Mouse (Mus musculus) kidney, postnatal 0 days (tissue): ENCODE data around the gene Amz1. TPM values are rescaled to one million over a fixed set of nuclear protein-coding genes. Genes with fewer than 3 reads are reported as not detected.
A peak's percentile ranks its signal among the peaks of the same experiment; 100 is the strongest.

Source experiments
- ATAC-seq: fragments of 200-750 bp; cut with Nextera tagmentation; replicated peaks from 2 replicates; pipeline ENCODE4 v1.8.0; 2017; ENCODE audit warnings: low read depth, moderate number of reproducible peaks, moderate TSS enrichment, moderate library complexity; ENCODE audit not compliant: low FRiP score
- DNase-seq: peaks from one replicate; pipeline ENCODE4 v3.0.0-alpha.2; 2016; ENCODE audit warnings: low spot score
- H3K27ac ChIP-seq: fragments of 300-500 bp; sonication (generic); 2 replicates; pipeline ENCODE4 v1.5.1; 2014; ENCODE audit warnings: mild to moderate bottlenecking
- H3K27me3 ChIP-seq: fragments of 300-500 bp; sonication (generic); 2 replicates; pipeline ENCODE4 v1.6.1; 2014; ENCODE audit warnings: low read length, mixed read lengths; ENCODE audit not compliant: insufficient read depth
- H3K36me3 ChIP-seq: fragments of 300-500 bp; sonication (generic); 2 replicates; pipeline ENCODE4 v1.6.1; 2014; ENCODE audit warnings: low read length, mixed read lengths; ENCODE audit not compliant: insufficient read depth
- H3K4me1 ChIP-seq: fragments of 300-500 bp; sonication (generic); replicated peaks from 2 replicates; pipeline ENCODE4 v1.6.1; 2014; ENCODE audit warnings: antibody characterized with exemption, low read length, mixed read lengths; ENCODE audit not compliant: insufficient read depth
- H3K4me2 ChIP-seq: fragments of 300-500 bp; sonication (generic); 2 replicates; pipeline ENCODE4 v1.6.1; 2014; ENCODE audit warnings: mild to moderate bottlenecking, low read length, moderate library complexity, mixed read lengths
- H3K4me3 ChIP-seq: fragments of 300-500 bp; sonication (generic); replicated peaks from 2 replicates; pipeline ENCODE4 v1.5.1; 2014; ENCODE audit warnings: low read depth, low read length
- H3K9ac ChIP-seq: fragments of 300-500 bp; sonication (generic); 2 replicates; pipeline ENCODE4 v1.6.1; 2014; ENCODE audit warnings: low read depth, low read length
- H3K9me3 ChIP-seq: fragments of 300-500 bp; sonication (generic); replicated peaks from 2 replicates; pipeline ENCODE4 v1.6.1; 2016; ENCODE audit warnings: low read length, inconsistent platforms, mixed read lengths
- CTCF ChIP-seq: IDR thresholded peaks from 2 replicates; pipeline ENCODE4 v1.5.1; 2016; ENCODE audit warnings: antibody characterized with exemption, low read depth, mild to moderate bottlenecking, moderate library complexity
- WGBS: fragments of 180-500 bp; shearing (Covaris S2); extraction: QIAGEN DNeasy Blood & Tissue Kit; methylation state at CpG from one replicate; pipeline ENCODE4 v1.1.7; 2014; 5-methylcytosine and 5-hydroxymethylcytosine counted together
- polyA plus RNA-seq: library from polyadenylated mRNA; unstranded; fragments of >200 nt; fragmentation: Nextera tagmentation; extraction: Ambion mirVana; gene quantifications from 2 replicates; pipeline ENCODE4 v1.2.1, GENCODE M21; 2015

Gene Amz1
- polyA plus RNA-seq, 1 experiment from 2014 or later: 1.8 TPM

DNA sequence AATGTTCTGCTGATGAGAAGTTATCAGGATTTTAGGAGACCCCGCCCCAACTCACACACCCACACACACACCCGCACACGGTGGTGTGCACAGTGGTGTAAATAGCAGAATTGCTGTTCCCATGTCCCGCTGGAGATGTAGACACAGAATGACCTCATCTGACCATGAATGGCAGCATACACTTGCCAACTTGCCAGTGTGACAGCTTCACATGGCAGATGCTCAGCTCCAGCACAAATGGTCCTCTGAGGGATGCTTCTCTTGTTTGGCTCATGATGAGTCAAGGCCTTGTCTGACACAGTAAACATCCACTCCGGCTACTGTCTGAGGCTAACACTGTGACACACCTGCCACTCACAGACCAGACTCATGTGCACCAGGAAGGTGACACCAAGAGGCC is 44.4 kb downstream of the Amz1 start:
- 0 out of 2 replicates have a peak, but pooled peaks have one; percentile 12 for ATAC-seq
- no peak for DNase-seq
- Histone ChIP-seq H3K36me3 (no peaks in the 10 kb centered on the region), H3K9me3 (no peaks in the 10 kb centered on the region), H3K27me3 (no peaks in the 10 kb centered on the region), H3K4me2 (0 out of 2 replicates have a peak overlapping the region, but pooled peaks have one; percentile 26), H3K9ac (no peak overlapping the region), H3K4me3 (no peak overlapping the region), H3K4me1 (peaks cover 35% of the 10 kb centered on the region), H3K27ac (peak overlapping the region; percentile 92)
- 50% methylated on average over 5 of the region's 5 CpGs for WGBS
- TF ChIP-seq CTCF: no peak

DNA sequence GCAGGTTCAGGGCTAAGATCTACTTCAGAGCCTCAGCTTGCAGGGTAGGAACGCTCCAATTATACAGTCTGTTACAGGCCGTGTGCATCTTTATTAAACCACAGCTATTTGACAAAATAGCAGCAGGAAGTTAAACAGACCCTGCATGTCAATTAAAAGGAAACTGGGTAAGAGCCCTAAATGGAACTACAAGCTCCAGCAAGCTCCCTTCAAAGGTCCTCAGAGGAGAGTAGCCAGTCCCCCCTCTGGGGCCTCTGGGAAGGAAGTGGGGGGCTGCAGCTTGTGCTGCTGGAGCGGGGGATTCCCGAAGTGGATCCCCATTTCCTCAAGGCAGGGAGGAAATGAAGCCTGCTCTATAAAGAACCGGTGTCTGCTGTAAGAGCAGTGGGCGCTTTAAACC is 47.7 kb downstream of the Amz1 start:
- no peaks in the 10 kb centered on the region for H3K27me3 ChIP-seq
- DNase-seq (peak; percentile 77), ATAC-seq (no peak)
- H3K4me2 ChIP-seq: no peak overlapping the region
- H3K9ac ChIP-seq: 0 out of 2 replicates have a peak overlapping the region, but pooled peaks have one; percentile 23
- peak overlapping the region; percentile 66 for H3K27ac ChIP-seq
- peaks cover 33% of the 10 kb centered on the region for H3K4me1 ChIP-seq
- 0 out of 2 replicates have a peak, but pooled peaks cover 11% of the 10 kb centered on the region for H3K36me3 ChIP-seq
- no peak overlapping the region for H3K4me3 ChIP-seq
- no peaks in the 10 kb centered on the region for H3K9me3 ChIP-seq
- WGBS: 23% methylated on average over 6 of the region's 6 CpGs
- TF ChIP-seq CTCF: no peak

DNA sequence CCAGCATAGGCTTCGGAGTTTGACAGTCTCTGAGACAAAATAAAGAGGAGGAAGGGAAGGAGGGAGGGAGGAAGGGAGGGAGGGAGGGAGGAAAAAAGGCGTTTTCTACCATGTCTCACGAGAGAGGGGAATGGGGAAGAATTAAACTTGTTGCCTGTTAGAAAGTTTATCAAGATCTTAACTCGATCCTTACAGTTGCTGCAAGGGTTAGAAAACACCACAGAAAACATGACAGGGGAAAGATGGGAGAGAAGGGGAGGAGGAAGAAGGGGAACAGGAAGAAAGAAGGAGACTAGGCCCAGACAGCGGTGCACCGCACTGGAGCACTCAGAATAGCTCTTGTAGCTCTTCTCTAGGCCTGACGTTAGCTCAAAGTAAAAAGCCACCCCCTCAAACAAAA is 48.2 kb downstream of the Amz1 start:
- no peak for ATAC-seq
- Histone ChIP-seq H3K9ac (no peak overlapping the region), H3K4me1 (peaks cover 30% of the 10 kb centered on the region)

DNA sequence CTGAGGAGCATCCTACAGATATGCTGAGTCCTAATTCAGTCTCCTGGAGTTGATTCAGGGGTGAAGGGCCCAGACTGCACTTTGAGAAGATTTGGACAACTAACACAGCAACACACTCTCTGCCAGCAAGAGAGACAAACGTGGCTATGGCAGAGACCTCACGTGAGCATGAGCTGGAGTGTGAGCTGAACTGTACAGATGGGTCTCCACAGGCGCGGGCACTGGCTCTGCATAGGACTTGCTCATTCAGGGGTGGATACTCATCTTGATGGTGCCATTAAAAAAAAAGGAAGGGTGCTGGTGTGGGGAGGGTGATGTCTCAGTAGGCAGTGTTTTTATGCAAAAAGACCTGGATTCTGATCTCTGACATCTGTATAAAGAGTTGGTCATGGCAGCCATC is 51.2 kb downstream of the Amz1 start:
- Histone ChIP-seq H3K4me2 (no peak overlapping the region), H3K9me3 (no peaks in the 10 kb centered on the region), H3K27ac (no peak overlapping the region), H3K27me3 (no peaks in the 10 kb centered on the region), H3K36me3 (peaks cover 30% of the 10 kb centered on the region; the same call in 1 of the 2 replicates), H3K4me1 (peaks cover 12% of the 10 kb centered on the region; the same call in 1 of the 2 replicates), H3K9ac (no peak overlapping the region), H3K4me3 (no peak overlapping the region)
- 93% methylated on average over 4 of the region's 4 CpGs for WGBS
- ATAC-seq (no peak), DNase-seq (no peak)
- TF ChIP-seq CTCF: no peak

More for the DNA sequence above, 48.2 kb downstream of the Amz1 start:
- Histone ChIP-seq H3K27ac (peak overlapping the region; percentile 66), H3K9me3 (no peaks in the 10 kb centered on the region), H3K36me3 (0 out of 2 replicates have a peak, but pooled peaks cover 11% of the 10 kb centered on the region), H3K27me3 (no peaks in the 10 kb centered on the region), H3K4me2 (no peak overlapping the region), H3K4me3 (no peak overlapping the region)
- 42% methylated on average over 7 of the region's 7 CpGs for WGBS
- TF ChIP-seq CTCF: no peak
- peak; percentile 18 for DNase-seq

DNA sequence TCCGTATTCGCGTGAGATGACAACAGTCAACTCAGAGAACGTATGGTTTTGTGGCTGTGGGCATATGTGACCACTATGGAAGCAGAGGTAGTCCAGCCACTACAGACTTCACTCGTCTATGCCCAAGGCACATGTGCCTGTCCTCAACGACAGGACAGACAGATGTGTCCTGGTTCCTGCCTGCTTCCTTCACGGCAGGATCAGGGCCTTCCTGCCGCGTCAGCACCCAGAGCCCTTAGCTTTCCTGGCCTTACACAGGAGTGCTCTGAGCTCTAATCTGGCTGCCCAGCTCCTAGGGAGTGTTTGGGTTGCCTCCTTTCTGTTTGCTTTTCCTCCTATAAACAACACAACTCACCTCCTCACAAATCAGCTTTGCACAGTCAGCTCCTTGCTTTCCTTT is 53.0 kb downstream of the Amz1 start:
- Histone ChIP-seq H3K4me3 (no peak overlapping the region), H3K27me3 (no peaks in the 10 kb centered on the region), H3K27ac (no peak overlapping the region), H3K36me3 (peaks cover 39% of the 10 kb centered on the region), H3K4me2 (no peak overlapping the region), H3K9me3 (no peaks in the 10 kb centered on the region), H3K9ac (no peak overlapping the region), H3K4me1 (peaks cover 3% of the 10 kb centered on the region; the same call in 1 of the 2 replicates)
- TF ChIP-seq CTCF: no peak
- 52% methylated on average over 9 of the region's 9 CpGs for WGBS
- no peak for ATAC-seq
- no peak for DNase-seq

DNA sequence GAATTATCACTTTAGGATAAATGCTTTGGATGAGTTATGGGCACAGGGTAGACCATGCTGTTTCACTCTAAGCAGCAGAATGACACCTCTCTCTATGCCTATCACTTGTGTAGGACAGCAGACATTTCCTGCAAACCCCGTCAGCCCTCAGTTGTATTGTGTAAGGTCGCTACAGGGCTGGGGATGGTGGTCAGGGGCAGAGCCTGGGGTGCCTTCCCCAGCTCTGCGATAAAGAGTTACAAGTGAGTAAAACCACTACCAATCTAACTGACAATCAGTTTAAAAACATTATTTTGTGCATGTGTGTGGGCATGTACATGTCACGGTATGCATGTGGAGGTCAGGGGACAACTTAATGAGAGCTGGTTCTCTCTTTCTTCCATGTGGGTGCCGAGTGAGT is 57.2 kb downstream of the Amz1 start:
- TF ChIP-seq CTCF: no peak
- Histone ChIP-seq H3K4me2 (no peak overlapping the region), H3K27me3 (no peaks in the 10 kb centered on the region), H3K27ac (no peak overlapping the region), H3K36me3 (peaks cover 53% of the 10 kb centered on the region), H3K9me3 (no peaks in the 10 kb centered on the region), H3K9ac (no peak overlapping the region), H3K4me1 (no peaks in the 10 kb centered on the region; the same call in 1 of the 2 replicates), H3K4me3 (no peak overlapping the region)
- 92% methylated on average over 5 of the region's 5 CpGs for WGBS
- DNase-seq (no peak), ATAC-seq (no peak)
